Mouse (Mus musculus) bone marrow macrophage, adult 2 months (primary cell): ENCODE results near the gene Gm5426.

Source experiments
- CTCF ChIP-seq: IDR thresholded peaks from 2 replicates; pipeline ENCODE4 v1.5.1; 2012; ENCODE audit warnings: low read depth, mild to moderate bottlenecking, low read length, moderate library complexity
- POLR2A ChIP-seq: IDR thresholded peaks from 2 replicates; pipeline ENCODE4 v1.6.1; 2012; ENCODE audit warnings: mild to moderate bottlenecking, low read depth, low read length, borderline replicate concordance

GRCm38 (mm10) chr10:96138585-96138984, 2.2 kb downstream of the Gm5426 start:
- TF ChIP-seq CTCF: no peak
- no peak for TF ChIP-seq POLR2A
